8 mouse cellular contexts compared by ENCODE assay signal in the genomic region with DNA sequence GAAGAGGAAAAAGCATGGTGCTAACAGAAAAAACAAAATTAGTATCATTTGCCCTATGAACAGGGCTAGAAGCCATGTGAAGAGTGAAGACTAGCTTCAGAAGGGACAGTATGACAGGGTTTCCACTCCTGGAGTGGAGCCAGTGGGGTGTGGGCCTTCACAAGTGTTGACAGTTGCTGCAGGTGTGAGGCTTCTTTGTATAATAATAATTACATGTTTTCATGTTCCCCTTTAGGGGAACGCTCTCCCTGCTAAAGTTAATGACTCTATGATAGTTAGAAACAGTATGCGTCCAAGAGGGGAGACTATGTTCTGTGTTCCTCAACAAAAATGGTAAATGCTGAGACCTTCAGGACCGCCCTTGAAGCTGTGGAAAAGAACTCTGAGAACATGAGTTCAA. TPM values are rescaled to one million over a fixed set of nuclear protein-coding genes. Genes with fewer than 3 reads are reported as not detected.
DNase-seq lines count a peak whose midpoint lies in the region; ATAC-seq and TF ChIP-seq lines count a peak whose summit lies in the region.
"Had no signal": no experiment of that assay in that cellular context is flagged by ENCODE, and none has a peak within 500 bp of the region (broad histone marks: within the 10 kb centered on the region; RNA-seq: fewer than 3 reads in every experiment).

No protein-coding gene starts in this region.

- H3K4me2 ChIP-seq in lung, embryonic 14.5 days: peak overlapping the region; percentile 96
- no peak overlapping the region for H3K4me2 ChIP-seq in hindbrain, embryonic 11.5 days (replicated peaks; ENCODE audit: low read depth, low read length)
- H3K4me2 ChIP-seq in liver, embryonic 12.5 days: peak overlapping the region; percentile 91
- H3K4me2 ChIP-seq in stomach, embryonic 16.5 days (ENCODE audit: low read depth, low read length): peak overlapping the region; percentile 87

- H3K4me3 ChIP-seq in lung, embryonic 14.5 days (ENCODE audit: low read depth, low read length): peak overlapping the region; percentile 96; the same call in 1 of the 2 replicates
- H3K4me3 ChIP-seq in hindbrain, embryonic 11.5 days (ENCODE audit: low read depth, low read length): no peak overlapping the region
- peak overlapping the region; percentile 98 for H3K4me3 ChIP-seq in liver, embryonic 12.5 days
- peak overlapping the region; percentile 88 for H3K4me3 ChIP-seq in stomach, embryonic 16.5 days (replicated peaks; ENCODE audit: low read length)

- H3K4me1 ChIP-seq in lung, embryonic 14.5 days (ENCODE audit: insufficient read depth): peaks cover 7% of the 10 kb centered on the region
- H3K4me1 ChIP-seq in hindbrain, embryonic 11.5 days (replicated peaks; ENCODE audit: control insufficient read depth, insufficient read depth, low read length): peaks cover 7% of the 10 kb centered on the region
- H3K4me1 ChIP-seq in liver, embryonic 12.5 days: peaks cover 39% of the 10 kb centered on the region
- H3K4me1 ChIP-seq in stomach, embryonic 16.5 days (ENCODE audit: control insufficient read depth, insufficient read depth, low read length): peaks cover 20% of the 10 kb centered on the region

- DNase-seq in lung, embryonic 14.5 days: no peak
- DNase-seq in lung, postnatal 10 days: no peak
- no peak for DNase-seq in hindbrain, embryonic 11.5 days (ENCODE audit: low spot score)
- DNase-seq in embryo, embryonic 11 days: no peak
- no peak for DNase-seq in adrenal gland, adult 8-10 months

- H3K9me3 ChIP-seq in lung, embryonic 14.5 days (ENCODE audit: low read depth, low read length): peaks cover 5% of the 10 kb centered on the region; the same call in 1 of the 2 replicates
- H3K9me3 ChIP-seq in hindbrain, embryonic 11.5 days (ENCODE audit: control insufficient read depth, low read length): no peaks in the 10 kb centered on the region
- peaks cover 9% of the 10 kb centered on the region for H3K9me3 ChIP-seq in liver, embryonic 12.5 days (replicated peaks)
- peaks cover 6% of the 10 kb centered on the region; the same call in 1 of the 2 replicates for H3K9me3 ChIP-seq in stomach, embryonic 16.5 days (replicated peaks; ENCODE audit: control insufficient read depth, low read length)

- ATAC-seq in lung, embryonic 14.5 days (ENCODE audit: insufficient read depth): no peak
- no peak for ATAC-seq in hindbrain, embryonic 11.5 days (ENCODE audit: low FRiP score)
- ATAC-seq in liver, embryonic 12.5 days: no peak
- no peak for ATAC-seq in stomach, embryonic 16.5 days (ENCODE audit: insufficient read depth, low FRiP score)

- H3K9ac ChIP-seq in lung, embryonic 14.5 days: no peak overlapping the region
- no peak overlapping the region for H3K9ac ChIP-seq in hindbrain, embryonic 11.5 days (ENCODE audit: low read depth, low read length)
- peak overlapping the region; percentile 98 for H3K9ac ChIP-seq in liver, embryonic 12.5 days
- H3K9ac ChIP-seq in stomach, embryonic 16.5 days (ENCODE audit: low read length): no peak overlapping the region

- H3K27me3 ChIP-seq in lung, embryonic 14.5 days (ENCODE audit: insufficient read depth, low read length): no peaks in the 10 kb centered on the region
- H3K27me3 ChIP-seq in hindbrain, embryonic 11.5 days (ENCODE audit: control insufficient read depth, insufficient read depth, low read length): no peaks in the 10 kb centered on the region
- no peaks in the 10 kb centered on the region for H3K27me3 ChIP-seq in liver, embryonic 12.5 days (replicated peaks)
- H3K27me3 ChIP-seq in stomach, embryonic 16.5 days (ENCODE audit: control insufficient read depth, insufficient read depth, low read length): no peaks in the 10 kb centered on the region

- 0 out of 2 replicates have a peak, but pooled peaks cover 4% of the 10 kb centered on the region for H3K36me3 ChIP-seq in lung, embryonic 14.5 days (ENCODE audit: insufficient read depth)
- no peaks in the 10 kb centered on the region for H3K36me3 ChIP-seq in hindbrain, embryonic 11.5 days (ENCODE audit: control insufficient read depth, insufficient read depth, low read length)
- peaks cover 14% of the 10 kb centered on the region for H3K36me3 ChIP-seq in liver, embryonic 12.5 days
- 0 out of 2 replicates have a peak, but pooled peaks cover 4% of the 10 kb centered on the region for H3K36me3 ChIP-seq in stomach, embryonic 16.5 days (ENCODE audit: control insufficient read depth, insufficient read depth, low read length)

- no peak for TF ChIP-seq CTCF in lung, embryonic 14.5 days (IDR thresholded peaks at IDR 0.05; ENCODE audit: low read depth)

- 90% methylated on average over 3 of the region's 3 CpGs for WGBS in lung, embryonic 14.5 days
- 93% methylated on average over 3 of the region's 3 CpGs for WGBS in hindbrain, embryonic 11.5 days
- 96% methylated on average over 3 of the region's 3 CpGs for WGBS in liver, embryonic 12.5 days (ENCODE audit: insufficient replicate concordance)
- 93% methylated on average over 3 of the region's 3 CpGs for WGBS in stomach, embryonic 16.5 days

- H3K27ac ChIP-seq in lung, embryonic 14.5 days (ENCODE audit: low read depth): peak overlapping the region; percentile 99
- peak overlapping the region; percentile 95; the same call in 1 of the 2 replicates for H3K27ac ChIP-seq in hindbrain, embryonic 11.5 days (ENCODE audit: low read depth, low read length)
- H3K27ac ChIP-seq in liver, embryonic 12.5 days: peak overlapping the region; percentile 93; the same call in 1 of the 2 replicates
- H3K27ac ChIP-seq in stomach, embryonic 16.5 days (ENCODE audit: low read length): peak overlapping the region; percentile 99

RNA-seq across cellular contexts. Expression of gene 6820408C15Rik, which starts 0.4 kb away (rescaled TPM):
- polyA plus RNA-seq in lung, embryonic 14.5 days (2014; fragmentation: Nextera tagmentation; extraction: Ambion mirVana): 0.53 and 1.3 TPM in 2 replicates
- 2.9 and 3.8 TPM in 2 replicates for polyA plus RNA-seq in hindbrain, embryonic 11.5 days (2014; fragmentation: Nextera tagmentation; extraction: Ambion mirVana)
- polyA plus RNA-seq in liver, embryonic 12.5 days (2016; fragmentation: Nextera tagmentation; extraction: Ambion mirVana): 0.27 and 0.35 TPM in 2 replicates
- polyA plus RNA-seq in stomach, embryonic 16.5 days (2015; fragmentation: Nextera tagmentation; extraction: Ambion mirVana): 0.26 and 0.79 TPM in 2 replicates
- under 1 TPM; 0.32 to 0.51 (median 0.42) TPM for total RNA-seq in adrenal gland, adult 8-10 months (2022)

RNA-seq across cellular contexts. Expression of gene Zcchc3, which starts 1.0 kb away (rescaled TPM):
- polyA plus RNA-seq in lung, embryonic 14.5 days (2014; fragmentation: Nextera tagmentation; extraction: Ambion mirVana): 38.6 and 42.3 TPM in 2 replicates
- 42.9 and 45.9 TPM in 2 replicates for polyA plus RNA-seq in hindbrain, embryonic 11.5 days (2014; fragmentation: Nextera tagmentation; extraction: Ambion mirVana)
- polyA plus RNA-seq in liver, embryonic 12.5 days (2016; fragmentation: Nextera tagmentation; extraction: Ambion mirVana): 29.4 and 29.7 TPM in 2 replicates
- polyA plus RNA-seq in stomach, embryonic 16.5 days (2015; fragmentation: Nextera tagmentation; extraction: Ambion mirVana): 17.1 and 19.9 TPM in 2 replicates
- total RNA-seq in adrenal gland, adult 8-10 months (2022): 10 to 100 TPM in 1 of 4 experiments, 1 to 10 TPM in 3; 7.9 to 11.2 (median 9.2) TPM

RNA-seq across cellular contexts. Expression of gene Sox12, which starts 17.9 kb away (rescaled TPM):
- polyA plus RNA-seq in lung, embryonic 14.5 days (2014; fragmentation: Nextera tagmentation; extraction: Ambion mirVana): 17.2 and 19.4 TPM in 2 replicates
- polyA plus RNA-seq in hindbrain, embryonic 11.5 days (2014; fragmentation: Nextera tagmentation; extraction: Ambion mirVana): 18.6 and 20.7 TPM in 2 replicates
- 3.5 and 3.7 TPM in 2 replicates for polyA plus RNA-seq in liver, embryonic 12.5 days (2016; fragmentation: Nextera tagmentation; extraction: Ambion mirVana)
- 4.5 and 5.2 TPM in 2 replicates for polyA plus RNA-seq in stomach, embryonic 16.5 days (2015; fragmentation: Nextera tagmentation; extraction: Ambion mirVana)
- 10 to 100 TPM in 3 of 4 experiments, 1 to 10 TPM in 1; 9.9 to 16.8 (median 12.6) TPM for total RNA-seq in adrenal gland, adult 8-10 months (2022)

RNA-seq across cellular contexts. Expression of gene Nrsn2, which starts 39.3 kb away (rescaled TPM):
- 0.26 TPM in 1 of 2 replicates, not detected in the other for polyA plus RNA-seq in lung, embryonic 14.5 days (2014; fragmentation: Nextera tagmentation; extraction: Ambion mirVana)
- 8.2 and 8.5 TPM in 2 replicates for polyA plus RNA-seq in hindbrain, embryonic 11.5 days (2014; fragmentation: Nextera tagmentation; extraction: Ambion mirVana)
- polyA plus RNA-seq in liver, embryonic 12.5 days (2016; fragmentation: Nextera tagmentation; extraction: Ambion mirVana): 0.08 TPM in 1 of 2 replicates, not detected in the other
- 1.8 and 2.3 TPM in 2 replicates for polyA plus RNA-seq in stomach, embryonic 16.5 days (2015; fragmentation: Nextera tagmentation; extraction: Ambion mirVana)
- 10 to 100 TPM in 1 of 4 experiments, 1 to 10 TPM in 3; 5.3 to 11.3 (median 8.1) TPM for total RNA-seq in adrenal gland, adult 8-10 months (2022)

RNA-seq across cellular contexts. Expression of gene Defb23, which starts 48.6 kb away (rescaled TPM):
- not detected in 2 replicates for polyA plus RNA-seq in lung, embryonic 14.5 days (2014; fragmentation: Nextera tagmentation; extraction: Ambion mirVana)
- polyA plus RNA-seq in hindbrain, embryonic 11.5 days (2014; fragmentation: Nextera tagmentation; extraction: Ambion mirVana): not detected in 2 replicates
- polyA plus RNA-seq in liver, embryonic 12.5 days (2016; fragmentation: Nextera tagmentation; extraction: Ambion mirVana): not detected in 2 replicates
- not detected in 2 replicates for polyA plus RNA-seq in stomach, embryonic 16.5 days (2015; fragmentation: Nextera tagmentation; extraction: Ambion mirVana)
- total RNA-seq in adrenal gland, adult 8-10 months (2022): not detected
- total RNA-seq: layer of hippocampus, adult 2 months had no signal
